Mouse (Mus musculus): Measurements from ENCODE around the gene Mettl5. TPM values are rescaled to one million over a fixed set of nuclear protein-coding genes. Genes with fewer than 3 reads are reported as not detected.

Mettl5 gene
- polyA plus RNA-seq, 1 experiment from 2014 or later: 45.1 TPM

- H3K36me3 ChIP-seq (ENCODE audit: insufficient read depth): peaks cover 10% of the 10 kb centered on the region
- H3K4me1 ChIP-seq (ENCODE audit: insufficient read depth): no peaks in the 10 kb centered on the region
- no peaks in the 10 kb centered on the region for H3K27me3 ChIP-seq (ENCODE audit: insufficient read depth, low read length)
- H3K9me3 ChIP-seq (ENCODE audit: low read depth, low read length): no peaks in the 10 kb centered on the region
- H3K4me2 ChIP-seq: peak overlapping the region; percentile 93
- peak overlapping the region; percentile 99 for H3K4me3 ChIP-seq (ENCODE audit: low read depth, low read length)
- ATAC-seq (ENCODE audit: insufficient read depth) (peak; percentile 67), DNase-seq (peak; percentile 71)
- WGBS: under 1% methylated on average over 55 of the region's 55 CpGs
- no peak for TF ChIP-seq CTCF (IDR thresholded peaks at IDR 0.05; ENCODE audit: low read depth)
- H3K27ac ChIP-seq (ENCODE audit: low read depth): peak overlapping the region; percentile 93
- peak overlapping the region; percentile 98 for H3K9ac ChIP-seq
Observed at GRCm38 (mm10) chr2:69897618-69898575, 12.5 kb upstream of the Mettl5 start.

- Histone ChIP-seq H3K9ac (peak within 1 kb of the TSS; percentile 98), H3K4me1 (ENCODE audit: insufficient read depth) (no peaks in the 10 kb centered on the region), H3K4me2 (peak within 1 kb of the TSS; percentile 93), H3K4me3 (ENCODE audit: low read depth, low read length) (peak within 1 kb of the TSS; percentile 99), H3K36me3 (ENCODE audit: insufficient read depth) (peaks cover 10% of the 10 kb centered on the region), H3K27me3 (ENCODE audit: insufficient read depth, low read length) (no peaks in the 10 kb centered on the region), H3K27ac (ENCODE audit: low read depth) (peak within 1 kb of the TSS; percentile 93), H3K9me3 (ENCODE audit: low read depth, low read length) (no peaks in the 10 kb centered on the region)
- DNase-seq: peak; percentile 98
- peak; percentile 99 for ATAC-seq (ENCODE audit: insufficient read depth)
- no peak for TF ChIP-seq CTCF (IDR thresholded peaks at IDR 0.05; ENCODE audit: low read depth)
- under 1% methylated on average over 65 of the region's 65 CpGs for WGBS
Observed at GRCm38 (mm10) chr2:69897039-69897617, 11.7 kb upstream of the Mettl5 start, which contains the start of gene Ubr3. Ubr3 (plus strand) TSS chr2:69897246.

- no peak for DNase-seq
- no peaks in the 10 kb centered on the region for H3K27me3 ChIP-seq (ENCODE audit: insufficient read depth, low read length)
- no peaks in the 10 kb centered on the region for H3K4me1 ChIP-seq (ENCODE audit: insufficient read depth)
- H3K4me3 ChIP-seq (ENCODE audit: low read depth, low read length): no peak overlapping the region
- no peak overlapping the region for H3K9ac ChIP-seq
- 90% methylated on average over 4 of the region's 4 CpGs for WGBS
- no peak overlapping the region for H3K4me2 ChIP-seq
- no peak overlapping the region for H3K27ac ChIP-seq (ENCODE audit: low read depth)
- ATAC-seq (ENCODE audit: insufficient read depth): no peak
- no peaks in the 10 kb centered on the region for H3K9me3 ChIP-seq (ENCODE audit: low read depth, low read length)
- H3K36me3 ChIP-seq (ENCODE audit: insufficient read depth): peaks cover 4% of the 10 kb centered on the region; the same call in 1 of the 2 replicates
- no peak for TF ChIP-seq CTCF (IDR thresholded peaks at IDR 0.05; ENCODE audit: low read depth)
Observed at GRCm38 (mm10) chr2:69896224-69896581, 10.8 kb upstream of the Mettl5 start.

GRCm38 (mm10) chr2:69895502-69896223 lies 10.2 kb upstream of the Mettl5 start:
- 55% methylated on average over 14 of the region's 14 CpGs for WGBS
- no peak overlapping the region for H3K4me3 ChIP-seq (ENCODE audit: low read depth, low read length)
- H3K9ac ChIP-seq: no peak overlapping the region
- H3K27me3 ChIP-seq (ENCODE audit: insufficient read depth, low read length): no peaks in the 10 kb centered on the region
- TF ChIP-seq CTCF (IDR thresholded peaks at IDR 0.05; ENCODE audit: low read depth): peak; percentile 35; the same call in 1 of the 2 replicates
- no peak overlapping the region for H3K27ac ChIP-seq (ENCODE audit: low read depth)
- H3K4me1 ChIP-seq (ENCODE audit: insufficient read depth): no peaks in the 10 kb centered on the region
- H3K4me2 ChIP-seq: no peak overlapping the region
- no peaks in the 10 kb centered on the region for H3K36me3 ChIP-seq (ENCODE audit: insufficient read depth)
- no peak for ATAC-seq (ENCODE audit: insufficient read depth)
- no peak for DNase-seq
- no peaks in the 10 kb centered on the region for H3K9me3 ChIP-seq (ENCODE audit: low read depth, low read length)

GRCm38 (mm10) chr2:69893891-69894290 lies 8.5 kb upstream of the Mettl5 start:
- TF ChIP-seq CTCF (IDR thresholded peaks at IDR 0.05; ENCODE audit: low read depth): no peak
- 65% methylated on average over 5 of the region's 5 CpGs for WGBS

DNA sequence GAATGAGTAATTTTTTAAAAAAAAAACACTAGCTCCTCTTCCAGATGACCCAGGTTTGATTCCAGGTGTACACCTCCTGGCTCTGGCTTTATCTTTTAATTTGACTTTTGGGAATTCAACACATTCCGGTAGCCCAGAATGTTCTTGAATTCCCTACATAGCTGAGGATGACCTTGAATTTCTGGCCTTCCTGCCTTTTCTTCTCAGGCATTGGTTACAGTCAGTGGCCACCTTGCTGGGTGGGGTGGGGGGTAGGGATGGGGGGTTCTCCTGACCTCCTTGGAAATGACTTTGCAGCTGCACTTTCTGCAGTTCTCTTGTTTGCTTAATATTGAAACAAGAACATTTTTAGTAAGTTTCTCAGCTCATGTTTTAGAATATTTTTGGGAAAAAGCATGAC lies 7.7 kb upstream of the Mettl5 start:
- H3K4me2 ChIP-seq: no peak overlapping the region
- WGBS: 85% methylated on average over 1 of the region's 1 CpGs

More at GRCm38 (mm10) chr2:69893891-69894290, 8.5 kb upstream of the Mettl5 start:
- Histone ChIP-seq H3K4me3 (ENCODE audit: low read depth, low read length) (no peak overlapping the region), H3K36me3 (ENCODE audit: insufficient read depth) (no peaks in the 10 kb centered on the region), H3K9me3 (ENCODE audit: low read depth, low read length) (no peaks in the 10 kb centered on the region), H3K27ac (ENCODE audit: low read depth) (no peak overlapping the region), H3K4me1 (ENCODE audit: insufficient read depth) (no peaks in the 10 kb centered on the region), H3K9ac (no peak overlapping the region), H3K4me2 (no peak overlapping the region), H3K27me3 (ENCODE audit: insufficient read depth, low read length) (no peaks in the 10 kb centered on the region)
- DNase-seq (no peak), ATAC-seq (ENCODE audit: insufficient read depth) (no peak)

More for the DNA sequence above, 7.7 kb upstream of the Mettl5 start:
- Histone ChIP-seq H3K27ac (ENCODE audit: low read depth) (no peak overlapping the region), H3K4me1 (ENCODE audit: insufficient read depth) (no peaks in the 10 kb centered on the region), H3K4me3 (ENCODE audit: low read depth, low read length) (no peak overlapping the region), H3K36me3 (ENCODE audit: insufficient read depth) (no peaks in the 10 kb centered on the region), H3K27me3 (ENCODE audit: insufficient read depth, low read length) (no peaks in the 10 kb centered on the region), H3K9ac (no peak overlapping the region), H3K9me3 (ENCODE audit: low read depth, low read length) (no peaks in the 10 kb centered on the region)
- TF ChIP-seq CTCF (IDR thresholded peaks at IDR 0.05; ENCODE audit: low read depth): no peak
- no peak for ATAC-seq (ENCODE audit: insufficient read depth)
- no peak for DNase-seq
